Mouse (Mus musculus) heart, adult 11 months (tissue): Measurements from ENCODE around the gene Nars2.
"Not testable (repeated sequence)": the region's sequence is repeated elsewhere in the genome, so short reads cannot be mapped to it uniquely, and the experiment has no call there.

ENCODE experiments used
- DNase-seq: peaks from one replicate; pipeline ENCODE4 v3.0.0; 2022

Nars2 gene

DNA sequence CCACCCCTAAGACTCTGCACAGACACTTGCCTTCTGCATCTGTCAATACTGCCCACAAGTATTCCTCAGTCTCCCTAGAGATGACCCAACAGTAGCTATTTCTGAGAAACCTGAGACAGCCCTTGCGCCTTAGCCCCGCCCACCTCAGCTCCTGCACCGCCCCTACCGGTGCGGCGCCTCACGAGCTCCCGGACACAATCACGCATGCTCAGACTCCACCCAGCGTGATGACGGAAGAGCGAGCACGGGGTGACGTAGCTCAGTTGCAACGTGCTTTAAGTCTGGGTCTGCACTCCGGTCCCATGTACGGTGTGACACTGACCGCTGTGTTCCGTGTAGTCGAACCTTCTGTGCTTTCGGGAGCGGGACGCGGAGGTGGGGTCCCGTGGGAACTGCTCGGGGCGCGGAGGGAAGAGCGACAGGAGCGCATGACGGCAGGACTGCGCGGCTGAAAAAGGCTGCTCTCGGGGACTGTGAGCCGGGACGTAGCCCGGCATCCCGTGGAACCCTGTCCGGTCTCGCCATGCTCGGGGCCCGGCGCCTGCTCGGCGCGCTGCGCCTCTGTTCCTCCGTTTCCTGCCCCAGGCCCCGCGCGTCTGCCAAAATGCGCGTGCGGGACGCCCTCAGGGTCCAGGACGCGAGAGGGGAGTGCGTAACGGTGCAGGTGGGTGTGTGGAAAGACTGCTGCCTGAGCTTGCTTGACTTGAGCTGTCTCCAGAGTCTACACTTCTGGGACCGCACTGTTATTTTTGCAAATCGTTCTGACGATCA lies at the start of gene Nars2:
Gene Nars2, plus strand, starts transcription at position 225 of the 771 bp plus-strand sequence.
- peak; percentile 99 for DNase-seq

DNA sequence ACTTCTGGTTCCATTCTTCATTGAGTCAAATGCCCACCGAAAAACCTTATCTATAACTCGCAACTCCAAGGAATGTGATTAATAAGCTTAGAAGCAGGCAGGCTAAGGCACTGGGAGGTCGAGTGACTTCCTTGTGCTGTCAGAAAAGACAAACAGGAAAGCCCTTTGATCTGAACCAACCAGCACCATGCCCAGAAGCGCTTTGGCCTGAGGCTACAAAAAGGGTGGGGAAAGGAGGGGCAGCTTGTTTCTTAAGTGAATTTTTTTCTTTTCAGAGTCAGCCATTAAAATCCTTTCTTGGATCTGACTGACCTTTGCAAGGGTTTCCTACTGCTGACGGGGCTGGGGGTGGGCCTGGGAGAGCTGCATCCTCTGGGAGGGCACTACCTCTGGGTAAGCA lies 49.1 kb upstream of the Nars2 start:
- DNase-seq: no peak

DNA sequence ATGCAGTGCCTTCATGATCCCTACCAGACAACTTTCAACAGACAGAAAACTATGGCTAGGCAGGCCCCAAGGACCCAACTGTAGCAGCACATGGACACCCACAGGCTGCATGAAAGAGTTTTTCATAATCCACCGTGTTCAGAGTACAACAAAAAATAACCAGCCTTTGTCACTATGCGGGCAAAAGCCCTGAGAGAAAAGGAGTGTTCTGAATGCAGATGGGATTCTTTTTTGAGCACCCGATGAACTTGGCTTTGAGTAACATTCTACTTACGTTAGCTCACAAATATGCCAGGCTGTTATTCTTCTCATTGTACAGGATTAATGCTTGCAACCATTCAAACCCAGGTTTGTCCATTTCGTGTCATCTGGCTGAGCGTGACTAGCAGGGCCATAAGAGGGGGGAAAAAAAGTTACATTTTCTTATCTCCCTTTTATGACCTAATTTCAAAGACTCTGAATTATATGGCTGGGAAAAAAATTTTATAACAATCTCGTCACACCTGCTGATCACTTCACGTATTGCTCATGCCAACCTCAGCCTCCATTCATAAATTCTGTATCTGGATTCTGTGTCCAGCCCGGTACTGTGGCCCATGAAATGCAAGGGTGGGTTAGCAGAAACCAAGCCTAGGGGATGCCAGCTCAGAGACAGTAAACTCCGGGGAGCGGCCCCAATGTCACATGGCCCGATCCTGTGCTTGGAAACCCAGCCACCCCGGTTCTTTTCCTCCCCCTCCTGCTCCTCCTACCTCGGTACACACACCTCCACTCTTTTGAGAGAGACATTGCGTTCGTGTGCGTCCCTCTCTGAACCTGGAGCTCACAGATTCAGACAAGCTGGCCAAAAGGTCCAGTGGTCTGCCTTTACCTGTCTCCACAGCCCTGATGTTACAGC lies 48.0 kb upstream of the Nars2 start:
- no peak for DNase-seq

DNA sequence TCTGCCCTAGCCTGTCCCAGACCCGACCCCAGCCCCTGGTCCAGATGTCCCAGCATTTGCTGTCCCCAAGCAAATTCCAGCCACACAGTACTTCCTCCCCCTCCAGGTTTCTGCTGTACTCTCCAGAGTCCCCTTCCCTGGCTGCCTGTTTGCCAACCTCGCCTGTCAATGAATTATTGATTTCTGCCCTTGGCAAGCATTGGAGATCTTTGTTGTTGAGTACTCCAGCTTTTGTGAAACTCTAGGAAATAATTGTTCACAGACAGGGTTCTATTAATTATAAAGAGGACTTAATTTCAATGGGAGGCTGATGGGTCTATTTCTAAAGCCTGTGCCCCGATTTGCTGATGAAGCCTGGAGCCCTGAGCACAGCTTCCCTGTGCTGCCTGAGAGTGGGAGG lies 46.9 kb upstream of the Nars2 start:
- no peak for DNase-seq

DNA sequence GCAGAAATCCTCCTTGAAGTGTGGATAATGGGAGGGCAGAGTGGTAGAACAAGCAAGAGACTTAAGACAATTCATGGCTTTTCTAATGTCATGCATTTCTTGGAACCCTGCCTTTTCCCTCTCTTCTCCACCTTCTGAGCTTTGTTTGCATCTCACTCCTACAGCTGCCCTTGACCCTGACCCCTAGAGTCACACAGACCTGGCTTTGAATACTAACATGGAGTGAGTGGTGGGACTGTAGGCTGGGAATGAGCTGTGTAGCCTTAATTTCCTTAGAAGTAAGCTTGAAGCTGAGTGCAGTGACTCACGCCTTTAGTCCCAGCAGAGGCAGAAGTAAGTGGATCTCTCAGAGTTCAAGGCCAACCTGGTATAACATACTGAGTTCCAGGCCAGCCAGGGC lies 46.4 kb upstream of the Nars2 start:
- DNase-seq: peak; percentile 57

DNA sequence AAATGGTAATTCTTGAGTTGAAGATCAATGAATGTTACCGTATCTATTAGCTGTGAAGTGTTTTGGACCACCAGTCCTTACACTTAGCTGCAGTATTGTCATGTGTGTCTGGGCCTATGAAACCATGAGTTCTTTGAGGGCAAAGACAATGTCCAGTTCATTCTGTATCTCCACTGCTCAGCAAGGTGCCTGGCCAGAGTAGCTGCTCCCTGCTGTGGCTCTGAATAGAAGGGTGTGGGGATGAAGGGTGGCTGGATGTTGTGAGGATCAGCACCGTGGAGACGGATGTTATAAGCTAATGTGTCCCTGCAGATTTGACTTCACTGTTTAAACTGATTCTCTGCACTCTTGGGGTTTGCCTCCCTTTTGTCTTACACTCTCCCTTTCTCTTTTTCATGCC lies 45.9 kb upstream of the Nars2 start:
- peak; percentile 84 for DNase-seq

DNA sequence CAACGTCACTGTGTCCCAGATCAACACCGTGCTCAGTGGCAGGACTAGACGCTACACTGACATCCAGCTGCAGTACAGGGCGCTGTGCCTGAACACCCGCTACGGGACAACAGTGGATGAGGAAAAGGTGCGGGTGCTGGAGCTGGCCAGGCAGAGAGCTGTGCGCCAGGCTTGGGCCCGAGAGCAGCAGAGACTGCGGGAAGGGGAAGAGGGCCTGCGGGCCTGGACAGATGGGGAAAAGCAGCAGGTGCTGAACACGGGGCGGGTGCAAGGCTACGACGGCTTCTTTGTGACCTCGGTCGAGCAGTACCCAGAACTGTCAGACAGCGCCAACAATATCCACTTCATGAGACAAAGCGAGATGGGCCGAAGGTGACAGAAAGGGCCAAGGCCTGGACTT lies 45.1 kb upstream of the Nars2 start:
- no peak for DNase-seq

DNA sequence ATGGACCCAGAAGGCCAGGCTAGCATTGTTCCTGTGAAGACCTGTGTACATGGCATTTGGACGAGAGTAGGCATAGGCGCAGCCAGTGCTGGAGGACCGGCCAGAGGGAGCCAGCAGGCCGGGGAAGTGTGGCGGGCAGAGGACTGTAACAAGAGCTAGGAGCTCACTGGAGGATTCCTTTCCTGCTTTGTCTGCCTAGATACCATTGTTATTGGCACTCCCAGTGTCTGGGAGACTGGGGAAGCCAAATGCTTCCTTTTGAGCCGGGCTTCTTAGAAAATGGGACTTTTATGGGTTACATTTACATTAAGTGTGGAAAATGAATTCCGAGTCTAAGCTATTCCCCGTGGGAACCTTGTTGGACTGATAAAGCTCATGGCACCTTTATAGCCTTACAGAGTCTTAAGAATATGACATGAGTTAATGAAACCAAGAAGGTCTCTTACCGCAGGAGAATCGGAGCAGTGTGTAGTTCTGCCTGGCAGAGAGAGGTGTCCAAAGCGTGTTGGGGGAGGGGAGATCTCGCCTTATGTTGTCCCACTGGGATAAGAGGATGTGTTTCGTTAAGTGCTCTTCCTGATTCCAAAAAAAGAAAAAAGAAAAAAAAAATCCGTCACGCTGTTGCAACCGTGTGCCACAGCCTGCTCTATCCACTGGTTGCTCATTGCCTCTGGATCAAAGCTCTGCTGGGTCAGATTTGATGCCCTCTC lies 43.2 kb upstream of the Nars2 start:
- DNase-seq: peak; percentile 79

DNA sequence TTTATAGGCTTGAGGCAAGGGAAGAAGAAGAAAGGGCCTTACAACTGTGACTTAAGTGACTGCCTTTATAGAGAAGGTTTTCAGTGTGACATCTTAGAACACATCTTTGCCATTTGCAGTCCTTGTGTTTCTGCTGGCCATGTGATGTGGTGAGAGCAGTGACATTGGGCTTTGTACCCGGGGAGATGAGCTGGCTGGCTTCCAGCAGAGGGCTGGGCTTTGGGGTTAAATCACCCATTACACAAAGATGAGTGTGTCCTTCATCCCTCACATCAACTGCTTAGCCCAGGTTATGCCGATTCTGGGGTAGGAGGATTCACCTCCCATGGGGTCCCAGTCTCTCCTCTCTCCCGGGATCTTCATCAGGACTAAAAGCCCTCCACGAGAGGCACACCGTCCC lies 41.4 kb upstream of the Nars2 start:
- DNase-seq: peak; percentile 80

DNA sequence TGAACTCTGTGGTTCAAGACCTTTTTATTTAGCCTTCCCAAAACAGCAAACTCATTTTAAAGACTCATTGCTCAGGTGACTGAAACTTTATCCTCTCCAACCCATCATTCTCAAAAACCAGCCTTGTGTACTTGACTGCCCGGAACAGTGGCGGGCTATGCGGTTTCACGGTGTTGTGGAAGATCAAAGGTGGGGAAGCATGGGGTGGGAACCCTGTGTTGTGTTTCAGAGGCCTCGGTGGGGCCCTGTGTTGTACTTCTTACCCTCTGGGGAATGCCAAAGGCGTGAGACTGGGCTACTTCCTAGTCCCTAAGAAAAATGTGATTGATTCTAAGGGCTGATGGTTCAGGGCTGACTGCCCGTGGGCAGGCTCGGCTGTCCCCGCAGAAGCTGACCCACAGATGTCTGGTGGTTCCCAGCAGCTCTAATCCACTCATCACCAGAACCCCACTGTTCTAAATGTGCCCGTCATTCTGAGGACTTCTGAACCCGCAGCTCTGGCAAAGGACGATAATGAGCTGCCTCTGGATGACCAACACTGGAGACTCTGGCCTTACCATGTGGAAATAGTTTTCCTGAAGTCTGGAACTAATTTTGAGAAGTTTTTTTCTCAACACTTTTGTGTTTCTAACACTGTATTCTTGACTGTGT lies 40.9 kb upstream of the Nars2 start:
- DNase-seq: peak; percentile 71

DNA sequence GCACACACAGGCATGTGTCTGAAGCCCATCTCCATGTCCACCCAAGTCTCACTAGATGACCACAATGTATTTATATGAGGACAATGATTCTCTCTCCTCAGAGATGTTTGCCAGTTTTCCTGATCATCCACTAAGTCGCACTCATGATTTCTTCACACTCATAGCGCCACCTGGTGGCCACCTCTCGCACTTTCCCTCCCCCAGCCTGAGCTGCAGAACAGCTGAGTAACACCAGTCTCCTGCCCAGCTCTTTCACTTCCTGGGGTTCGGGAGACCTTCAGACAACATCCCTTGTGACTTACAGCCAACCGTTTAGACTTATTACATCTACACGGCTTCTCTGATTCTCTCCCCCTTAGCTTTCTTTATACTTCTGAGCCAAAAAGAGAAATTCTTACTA lies 37.3 kb upstream of the Nars2 start:
- peak; percentile 96 for DNase-seq

DNA sequence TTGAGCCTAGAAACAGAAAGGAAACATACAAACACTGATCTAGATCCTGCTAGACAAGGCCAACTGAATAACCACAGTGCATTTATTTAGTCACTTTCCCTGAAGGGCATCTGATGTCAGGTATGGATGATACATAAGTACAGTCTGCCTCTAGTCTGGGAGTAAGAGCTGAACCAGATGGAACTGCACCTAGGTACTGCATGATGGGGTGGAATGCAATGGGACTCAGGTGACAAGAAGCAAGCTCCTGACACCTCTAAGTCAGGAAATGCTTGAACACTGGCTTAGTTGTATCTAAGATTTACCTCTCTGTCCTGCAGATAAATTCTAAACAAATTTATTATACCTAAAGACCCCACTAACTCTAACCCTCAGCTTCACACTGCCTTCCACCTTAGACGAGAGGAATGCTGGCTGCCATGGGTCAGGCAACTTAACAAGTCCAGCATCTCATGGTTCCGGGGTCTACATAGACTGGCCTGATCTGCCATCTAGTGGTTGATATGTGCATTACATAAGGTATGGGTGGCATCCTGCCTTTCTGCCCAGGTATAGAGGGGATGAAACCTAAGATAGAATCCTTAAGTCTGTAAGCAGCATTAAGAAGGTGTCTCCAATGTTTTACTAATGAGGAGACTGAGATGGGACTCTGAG lies 35.7 kb upstream of the Nars2 start:
- peak; percentile 91 for DNase-seq

DNA sequence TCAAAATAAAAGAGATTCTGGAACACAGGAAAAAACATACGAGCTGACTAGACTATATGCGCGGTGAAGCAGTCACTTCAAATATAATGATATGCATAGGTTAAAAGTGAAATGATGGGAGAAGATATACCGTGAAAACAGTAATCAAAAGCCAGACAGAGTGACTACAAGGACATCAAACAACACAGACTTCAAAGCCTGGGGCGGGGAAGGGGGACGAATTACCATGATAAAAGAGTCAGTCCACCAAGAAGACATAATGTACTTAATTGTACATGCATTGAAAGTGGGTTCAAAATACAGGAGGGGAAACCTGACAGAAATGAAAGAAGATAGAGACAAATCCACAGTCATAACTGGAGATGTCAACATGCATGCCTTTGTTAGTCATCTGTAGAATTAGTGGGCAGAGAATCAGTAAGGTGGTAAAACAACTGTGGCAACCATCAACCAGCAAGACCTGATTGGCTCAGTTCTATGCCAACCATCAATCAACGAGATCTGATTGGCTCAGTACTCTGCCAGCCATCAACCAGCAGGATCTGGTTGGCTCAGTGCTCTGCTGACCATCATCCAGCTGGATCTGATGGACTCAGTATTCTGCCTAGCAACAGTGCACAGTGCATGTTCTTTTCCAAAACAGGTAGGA lies 30.7 kb upstream of the Nars2 start:
- peak; percentile 85 for DNase-seq

DNA sequence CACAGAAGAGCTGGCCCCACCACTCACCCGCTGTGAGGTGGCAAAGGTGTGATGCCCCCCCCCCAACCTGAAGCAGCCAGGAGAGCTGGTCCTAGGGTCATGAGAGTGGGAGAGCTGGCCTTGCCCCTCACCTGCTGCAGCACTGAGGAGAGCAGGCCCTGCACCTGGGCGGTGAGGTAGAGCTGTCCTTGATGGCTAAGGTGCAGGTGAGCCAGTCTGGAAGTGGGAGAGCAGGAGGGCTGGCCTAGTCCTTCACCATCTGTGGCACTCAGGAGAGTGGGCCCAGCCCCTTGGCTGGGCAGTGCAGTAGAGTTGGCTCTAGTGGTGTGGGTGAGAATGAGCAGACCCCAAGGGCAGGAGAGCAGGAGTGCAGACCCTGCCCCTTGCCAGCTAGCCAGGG lies 28.4 kb upstream of the Nars2 start:
- DNase-seq: peak; percentile 73

DNA sequence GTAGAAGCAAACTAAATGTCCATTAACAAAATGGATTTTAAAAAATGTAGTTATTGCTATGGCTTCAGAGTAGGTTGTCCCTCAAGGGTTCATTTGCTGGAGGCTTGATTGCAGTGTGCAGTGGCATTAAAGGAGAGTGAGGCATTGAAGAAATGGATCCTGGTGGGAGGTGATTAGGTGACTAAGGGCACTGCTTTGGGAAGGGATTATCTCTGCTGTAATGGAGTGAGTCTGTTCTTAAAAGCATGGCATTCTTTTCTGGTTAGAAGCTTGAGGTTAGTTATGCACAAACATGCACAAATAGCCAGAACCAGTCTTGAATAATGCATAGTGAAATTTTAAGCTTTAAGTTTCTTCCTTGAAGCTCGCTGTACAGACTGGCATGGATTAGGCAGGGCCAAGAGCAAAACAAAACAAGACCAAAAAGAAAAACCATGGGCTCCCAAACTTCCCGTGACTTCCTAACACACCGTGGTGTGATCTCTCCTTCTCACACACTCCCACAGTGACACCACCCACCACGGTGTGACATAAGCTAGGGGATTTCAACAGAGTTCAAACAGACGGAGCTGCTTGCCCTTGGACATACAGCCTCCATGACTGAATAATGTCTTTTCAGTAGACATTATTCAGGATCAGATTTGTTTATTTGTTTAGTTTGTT lies 7.5 kb upstream of the Nars2 start:
- DNase-seq: no peak

DNA sequence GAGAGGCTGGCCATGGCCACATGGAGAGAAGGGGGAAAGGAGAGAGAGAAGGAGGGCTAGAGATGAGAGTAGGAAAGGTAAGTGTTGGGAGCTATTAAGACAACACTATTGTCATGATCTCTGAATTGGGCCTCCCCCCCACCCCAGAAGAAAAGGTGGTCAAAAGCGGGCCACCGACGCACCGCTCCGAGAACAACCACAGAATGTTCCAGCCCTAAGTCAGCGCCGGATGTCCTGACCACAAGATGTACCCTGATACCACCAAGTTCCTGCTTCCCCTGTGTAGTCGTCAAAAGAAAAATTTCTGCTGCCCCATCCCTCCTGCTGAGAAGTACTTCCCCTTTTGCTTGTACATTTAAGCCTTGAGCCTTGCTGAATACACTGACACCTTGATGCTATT lies 4.8 kb upstream of the Nars2 start:
- not testable (repeated sequence) for DNase-seq

DNA sequence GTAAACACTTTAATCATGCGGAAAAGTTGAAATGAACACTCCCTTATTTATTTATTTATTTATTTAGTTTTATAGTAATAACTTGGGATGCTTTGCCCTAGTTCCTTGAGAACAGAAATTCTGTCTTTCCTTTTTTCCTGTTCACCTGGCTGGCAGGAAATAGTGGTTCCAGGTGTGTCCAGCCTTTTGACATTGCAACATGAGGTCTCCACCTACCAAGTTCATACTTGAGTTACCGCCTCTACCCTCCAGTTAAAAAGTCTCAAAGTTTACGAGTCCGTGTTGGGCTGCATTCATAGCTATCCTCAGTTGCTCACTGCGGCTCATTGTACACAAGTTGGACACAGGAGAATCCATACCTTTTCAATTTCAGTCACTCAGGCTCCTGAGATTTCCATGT lies 789 bp downstream of the Nars2 start:
- no peak for DNase-seq

DNA sequence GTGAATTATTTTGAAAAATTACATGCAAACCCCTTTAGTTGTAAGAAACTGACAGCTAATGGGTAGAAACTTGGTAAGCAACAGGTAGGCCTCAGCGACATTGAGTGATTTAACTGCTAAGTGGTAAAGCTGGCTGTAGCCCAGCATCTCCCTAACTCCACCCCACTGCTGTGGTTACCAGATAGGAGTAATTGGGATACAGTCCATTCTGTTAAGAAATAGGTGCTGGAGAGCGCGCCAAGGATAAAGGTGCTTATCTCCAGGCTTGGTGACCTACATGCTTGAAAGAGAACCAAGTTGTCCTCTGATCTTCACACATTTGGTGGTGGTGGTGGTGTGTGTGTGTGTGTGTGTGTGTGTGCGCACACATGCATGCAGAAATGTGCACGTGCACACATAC lies 7.9 kb downstream of the Nars2 start:
- DNase-seq: no peak

DNA sequence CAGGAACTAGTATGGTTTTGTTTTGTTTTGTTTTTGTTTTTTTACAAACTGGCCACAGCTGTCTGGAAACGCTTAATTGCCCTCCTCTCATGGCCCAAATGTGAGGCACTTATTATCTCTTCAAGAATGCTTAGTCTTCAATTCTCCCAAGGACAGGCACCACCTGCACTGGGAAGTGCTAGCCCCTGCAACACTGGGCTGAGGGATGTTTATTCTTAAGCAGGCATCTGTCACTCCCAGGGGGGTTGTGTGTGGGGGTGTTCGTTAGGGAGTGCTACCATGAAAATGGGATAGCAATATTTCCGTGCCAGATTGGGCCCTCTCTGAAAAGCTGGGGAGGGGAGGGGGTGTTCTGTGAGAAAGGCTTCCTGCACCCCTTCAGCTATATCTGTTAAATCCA lies 15.9 kb downstream of the Nars2 start:
- DNase-seq: no peak

DNA sequence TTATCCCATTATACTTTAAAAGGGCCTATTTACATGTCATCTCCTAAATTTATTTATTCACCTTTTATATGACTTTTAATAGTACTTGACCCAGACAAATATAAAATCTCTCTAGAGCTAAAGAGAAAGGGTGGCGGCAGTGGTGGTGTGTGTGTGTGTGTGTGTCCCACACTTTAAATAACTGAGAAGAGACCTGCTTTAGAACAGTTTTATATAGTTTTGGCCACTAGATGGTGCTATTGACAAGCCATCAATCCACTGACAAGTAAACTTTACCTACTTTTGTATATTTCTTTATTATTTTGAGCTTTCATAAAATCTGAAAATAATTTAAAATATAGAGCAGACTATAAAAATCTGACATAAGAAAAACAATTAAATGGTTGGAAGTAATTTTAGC lies 19.1 kb downstream of the Nars2 start:
- DNase-seq: no peak
